Mouse (Mus musculus) embryonic fibroblast, embryonic 13.5 days (primary cell): ENCODE results near the gene Pkd1l1.

ENCODE experiments used
- CTCF ChIP-seq: IDR thresholded peaks from 2 replicates; pipeline ENCODE4 v1.5.1; 2011; ENCODE audit warnings: mild to moderate bottlenecking, control low read depth, low read length, moderate library complexity, borderline replicate concordance; ENCODE audit not compliant: insufficient read depth
- POLR2A ChIP-seq: IDR thresholded peaks from 2 replicates; pipeline ENCODE4 v1.6.1; 2011; ENCODE audit warnings: low read depth, mild to moderate bottlenecking, control low read depth, low read length, moderate library complexity

DNA sequence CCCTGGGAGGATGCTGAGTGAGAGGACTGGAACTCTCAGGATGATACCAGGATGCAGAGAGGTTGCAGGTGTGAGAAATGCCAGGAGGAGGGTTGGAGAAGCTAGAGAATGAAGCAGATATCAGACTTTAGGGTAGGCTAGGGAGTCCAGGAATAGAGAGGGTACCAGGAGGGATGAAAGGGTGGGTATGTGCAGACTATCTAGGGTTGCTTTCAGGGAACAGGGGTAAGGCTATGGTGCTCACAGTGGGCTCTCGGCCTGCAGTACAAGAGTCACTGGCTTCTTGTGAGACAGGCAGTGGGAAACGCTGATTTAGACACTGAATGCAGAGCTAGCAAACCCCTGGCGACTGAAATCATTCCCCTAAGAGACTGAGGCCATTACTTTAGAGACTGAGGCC lies at the start of gene Pkd1l1:
- TF ChIP-seq POLR2A (no peak), CTCF (no peak)
